Mouse (Mus musculus) gastrocnemius, postnatal 36 days (tissue): ENCODE measurements around the gene Pak2. TPM values are rescaled to one million over a fixed set of nuclear protein-coding genes. Genes with fewer than 3 reads are reported as not detected.

Source experiments
- DNase-seq, 2 experiments: peaks; one replicate each; pipeline ENCODE4 v3.0.0; 2022
- intact Hi-C: fragments of 180-260 bp; cut with DNase I; formaldehyde crosslinking; loops from one replicate; pipeline ENCODE4 v1.15.1; 2025
- long read RNA-seq, 2 experiments: library from polyadenylated mRNA; stranded (forward); transcript quantifications; one replicate each; pipeline ENCODE4 v2.0.0; 2021
- total RNA-seq, 2 experiments: library from RNA; stranded (reverse); gene quantifications; 2 replicates each; pipeline ENCODE4 v1.2.3; 2021

The Pak2 gene
- total RNA-seq = 10 to 100 TPM; 12.0 to 13.0 TPM
- long read RNA-seq, experiment 1, partial matches to known transcripts = 0 of 5 reads
- long read RNA-seq, experiment 1, other reads (novel, unspliced or antisense) = 5 of 5 reads
- long read RNA-seq, experiment 2, full-length matches to known transcripts = 3 of 6 reads
- long read RNA-seq, experiment 2, partial matches to known transcripts = 0 of 6 reads
- long read RNA-seq, experiment 2, other reads (novel, unspliced or antisense) = 3 of 6 reads

GRCm38 (mm10) chr16:32078991-32079511, at the start of gene Pak2:
Gene Pak2, minus strand, starts transcription at chr16:32079342.
- peak; percentile 83 to 84 for DNase-seq
- intact Hi-C loops = no loop called here

GRCm38 (mm10) chr16:32127046-32127445, 47.9 kb upstream of the Pak2 start:
- intact Hi-C loops = no loop called here
- no peak for DNase-seq

- intact Hi-C loops = no loop called here
Measured at GRCm38 (mm10) chr16:32125364-32125763, 46.2 kb upstream of the Pak2 start.

GRCm38 (mm10) chr16:32124444-32125335, 45.5 kb upstream of the Pak2 start:
- intact Hi-C loops = no loop called here
- DNase-seq = no peak

More at GRCm38 (mm10) chr16:32125364-32125763, 46.2 kb upstream of the Pak2 start:
- no peak for DNase-seq

- intact Hi-C loops = no loop called here
- DNase-seq = no peak
Measured at GRCm38 (mm10) chr16:32124020-32124419, 44.9 kb upstream of the Pak2 start.

- no peak for DNase-seq
- intact Hi-C loops = no loop called here
Measured at GRCm38 (mm10) chr16:32120454-32120853, 41.3 kb upstream of the Pak2 start.

- DNase-seq = no peak
- intact Hi-C loops = loop anchor here (2.0 to 5.0 kb wide), 3 partner anchors 86 to 383 kb away; no protein-coding TSS in a partner anchor
Measured at GRCm38 (mm10) chr16:32116186-32116585, 37.0 kb upstream of the Pak2 start.

- DNase-seq = no peak
- intact Hi-C loops = loop anchor here (2.0 to 5.0 kb wide), 3 partner anchors 87 to 383 kb away; no protein-coding TSS in a partner anchor
Measured at GRCm38 (mm10) chr16:32115781-32116180, 36.6 kb upstream of the Pak2 start.

GRCm38 (mm10) chr16:32114968-32115695, 36.0 kb upstream of the Pak2 start:
- intact Hi-C loops = loop anchor here (5.0 kb wide), 2 partner anchors 87 to 347 kb away; no protein-coding TSS in a partner anchor
- peak; percentile 60 to 81 for DNase-seq

GRCm38 (mm10) chr16:32114406-32114805, 35.3 kb upstream of the Pak2 start:
- no peak for DNase-seq
- intact Hi-C loops = no loop called here

GRCm38 (mm10) chr16:32113541-32114218, 34.5 kb upstream of the Pak2 start:
- intact Hi-C loops = no loop called here
- peak in 1 of 2 experiments; percentile 37 for DNase-seq

GRCm38 (mm10) chr16:32110951-32111699, 32.0 kb upstream of the Pak2 start:
- DNase-seq = no peak
- intact Hi-C loops = no loop called here

- DNase-seq = no peak
- intact Hi-C loops = no loop called here
Measured at GRCm38 (mm10) chr16:32108578-32108977, 29.4 kb upstream of the Pak2 start.

GRCm38 (mm10) chr16:32108170-32108569, 29.0 kb upstream of the Pak2 start:
- DNase-seq = no peak
- intact Hi-C loops = no loop called here

- no peak for DNase-seq
- intact Hi-C loops = no loop called here
Measured at GRCm38 (mm10) chr16:32107342-32108045, 28.4 kb upstream of the Pak2 start.

- intact Hi-C loops = no loop called here
- no peak for DNase-seq
Measured at GRCm38 (mm10) chr16:32105698-32106097, 26.6 kb upstream of the Pak2 start.

- intact Hi-C loops = no loop called here
- DNase-seq = no peak
Measured at GRCm38 (mm10) chr16:32102295-32102694, 23.2 kb upstream of the Pak2 start.

GRCm38 (mm10) chr16:32099638-32100150, 20.6 kb upstream of the Pak2 start, which contains the start of the genes Pigx and Cep19:
Gene Pigx, minus strand, starts transcription at chr16:32099740.
Gene Cep19, plus strand, starts transcription at chr16:32099800.
- intact Hi-C loops = no loop called here
- DNase-seq = peak; percentile 84 to 91
